Mouse (Mus musculus) gastrocnemius, adult 2 months (tissue): Measurements from ENCODE around the gene Bax. TPM values are rescaled to one million over a fixed set of nuclear protein-coding genes. Genes with fewer than 3 reads are reported as not detected.
A peak's percentile ranks its signal among the peaks of the same experiment; 100 is the strongest.

ENCODE experiments used
- DNase-seq: peaks from one replicate; pipeline ENCODE4 v3.0.0; 2022
- H3K27ac ChIP-seq: fragments of 200-600 bp; 2 replicates; pipeline ENCODE4 v1.8.1; 2022; ENCODE audit warnings: mild to moderate bottlenecking
- H3K4me3 ChIP-seq: fragments of 200-600 bp; 2 replicates; pipeline ENCODE4 v1.8.1; 2022; ENCODE audit warnings: mild to moderate bottlenecking, moderate library complexity
- CTCF ChIP-seq: fragments of 200-600 bp; IDR thresholded peaks from 2 replicates; pipeline ENCODE4 v1.8.1; 2022; ENCODE audit warnings: antibody characterized with exemption, mild to moderate bottlenecking, moderate library complexity
- intact Hi-C: fragments of 180-260 bp; cut with DNase I; formaldehyde crosslinking; loops from one replicate; pipeline ENCODE4 v1.15.1; 2025
- long read RNA-seq, 2 experiments: library from polyadenylated mRNA; stranded (forward); transcript quantifications; one replicate each; pipeline ENCODE4 v2.0.0; 2021
- total RNA-seq, 2 experiments: library from RNA; stranded (reverse); gene quantifications; 2 replicates each; pipeline ENCODE4 v1.2.3; 2021

The Bax gene
- total RNA-seq, result 10 to 100 TPM; 17.6 to 18.4 TPM
- long read RNA-seq, experiment 1, transcript Bax-201 (6 exons, 867 nt), result major isoform, 14 of 18 reads
- long read RNA-seq, experiment 1, partial matches to known transcripts, result 1 of 18 reads
- long read RNA-seq, experiment 1, other reads (novel, unspliced or antisense), result 0 of 18 reads
- long read RNA-seq, experiment 2, transcript Bax-201 (6 exons, 867 nt), result major isoform, 9 of 12 reads
- long read RNA-seq, experiment 2, partial matches to known transcripts, result 0 of 12 reads
- long read RNA-seq, experiment 2, other reads (novel, unspliced or antisense), result 1 of 12 reads

DNA sequence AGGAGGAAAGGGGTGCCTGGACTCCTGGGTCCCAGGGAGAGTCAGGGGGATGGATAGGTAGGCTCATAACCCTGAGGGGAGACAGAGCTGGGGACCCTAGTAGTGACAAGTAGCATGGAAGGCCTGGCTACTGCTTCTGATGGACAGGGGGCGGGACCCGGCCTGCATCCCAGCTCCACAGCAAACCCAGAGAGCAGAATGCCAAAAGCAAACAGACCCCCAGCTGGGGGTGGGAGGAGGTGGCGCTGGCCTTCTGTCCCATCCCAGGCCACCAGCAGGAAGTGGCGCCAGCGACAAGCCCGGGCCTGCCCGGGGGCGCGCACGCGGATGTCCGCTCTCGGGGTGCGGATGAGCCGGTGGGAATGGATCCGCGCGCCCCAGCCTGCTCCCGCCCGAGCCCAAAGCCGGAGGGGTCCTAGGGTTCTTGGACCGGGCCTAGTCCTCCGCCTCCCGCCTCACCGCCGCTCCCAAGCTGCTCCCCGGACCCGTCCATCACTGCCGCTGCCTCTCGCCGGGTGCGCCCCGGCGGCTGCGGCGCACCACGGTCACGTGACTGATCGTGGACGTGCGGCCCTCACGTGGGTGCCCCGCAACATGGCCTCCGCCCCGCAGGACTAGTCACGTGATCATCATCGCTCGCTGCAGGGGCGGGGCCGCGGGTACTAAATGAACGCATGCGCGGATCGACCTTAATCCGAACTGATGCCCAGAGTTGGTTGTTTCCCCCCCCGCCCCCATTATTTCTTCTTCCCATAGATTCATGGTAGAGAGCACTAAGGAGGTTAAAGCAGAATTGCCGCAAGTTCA is at the start of gene Bax:
Bax (minus strand) TSS at position 616 of the 807 bp plus-strand sequence.
- TF ChIP-seq CTCF, result no peak; the same call in 1 of the 2 replicates
- peak; percentile 97 for DNase-seq
- Histone ChIP-seq H3K4me3 (peak within 1 kb of the TSS; percentile 90), H3K27ac (peak within 1 kb of the TSS; percentile 93)
- intact Hi-C loops, result loop anchor here (5.0 kb wide), 1 partner anchor 236 kb away; no protein-coding TSS in a partner anchor

DNA sequence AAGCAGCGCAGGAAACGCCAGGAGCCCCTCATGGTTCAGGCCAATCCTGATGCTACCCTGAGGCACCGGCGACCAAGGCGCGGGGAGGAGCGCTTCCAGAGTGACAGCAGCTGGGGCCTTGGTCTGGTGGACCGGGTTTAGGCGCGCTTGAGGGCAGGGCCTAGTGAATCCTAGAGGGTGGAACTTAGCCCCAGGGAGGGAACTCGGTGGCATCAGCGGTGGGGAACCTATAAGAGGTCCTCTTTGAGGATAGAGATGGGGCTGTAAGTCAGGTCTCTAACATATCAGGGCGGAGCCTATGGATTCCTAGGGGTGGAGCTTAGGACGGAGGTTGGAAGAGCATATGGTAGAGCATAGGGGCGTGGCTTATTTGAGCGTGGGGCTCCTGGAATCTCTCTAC is 48.7 kb upstream of the Bax start:
- Histone ChIP-seq H3K4me3 (no peak overlapping the region), H3K27ac (no peak overlapping the region)
- no peak for DNase-seq
- TF ChIP-seq CTCF, result no peak
- intact Hi-C loops, result no loop called here

DNA sequence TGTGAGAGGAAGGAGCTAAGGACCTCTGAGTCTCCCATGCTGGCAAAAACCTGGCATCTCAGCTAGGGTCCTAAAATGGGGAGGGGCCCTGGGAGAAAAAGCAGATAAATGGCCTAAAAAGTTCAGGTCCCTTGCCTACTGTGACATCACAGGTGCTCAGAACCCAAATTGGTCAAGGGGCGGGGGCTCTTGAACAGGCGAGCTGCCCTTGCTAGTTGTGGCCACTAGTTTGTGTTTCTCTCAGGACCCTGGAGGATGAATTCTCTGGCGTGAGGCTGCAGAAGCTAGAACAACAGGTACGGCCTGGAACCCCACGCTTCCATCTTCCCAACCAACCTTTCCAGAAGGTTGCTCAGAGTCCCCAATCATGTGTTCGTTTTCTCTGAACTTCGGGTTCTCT is 47.7 kb upstream of the Bax start:
- intact Hi-C loops, result no loop called here
- DNase-seq, result no peak
- TF ChIP-seq CTCF, result no peak
- no peak overlapping the region for H3K27ac ChIP-seq
- no peak overlapping the region for H3K4me3 ChIP-seq

DNA sequence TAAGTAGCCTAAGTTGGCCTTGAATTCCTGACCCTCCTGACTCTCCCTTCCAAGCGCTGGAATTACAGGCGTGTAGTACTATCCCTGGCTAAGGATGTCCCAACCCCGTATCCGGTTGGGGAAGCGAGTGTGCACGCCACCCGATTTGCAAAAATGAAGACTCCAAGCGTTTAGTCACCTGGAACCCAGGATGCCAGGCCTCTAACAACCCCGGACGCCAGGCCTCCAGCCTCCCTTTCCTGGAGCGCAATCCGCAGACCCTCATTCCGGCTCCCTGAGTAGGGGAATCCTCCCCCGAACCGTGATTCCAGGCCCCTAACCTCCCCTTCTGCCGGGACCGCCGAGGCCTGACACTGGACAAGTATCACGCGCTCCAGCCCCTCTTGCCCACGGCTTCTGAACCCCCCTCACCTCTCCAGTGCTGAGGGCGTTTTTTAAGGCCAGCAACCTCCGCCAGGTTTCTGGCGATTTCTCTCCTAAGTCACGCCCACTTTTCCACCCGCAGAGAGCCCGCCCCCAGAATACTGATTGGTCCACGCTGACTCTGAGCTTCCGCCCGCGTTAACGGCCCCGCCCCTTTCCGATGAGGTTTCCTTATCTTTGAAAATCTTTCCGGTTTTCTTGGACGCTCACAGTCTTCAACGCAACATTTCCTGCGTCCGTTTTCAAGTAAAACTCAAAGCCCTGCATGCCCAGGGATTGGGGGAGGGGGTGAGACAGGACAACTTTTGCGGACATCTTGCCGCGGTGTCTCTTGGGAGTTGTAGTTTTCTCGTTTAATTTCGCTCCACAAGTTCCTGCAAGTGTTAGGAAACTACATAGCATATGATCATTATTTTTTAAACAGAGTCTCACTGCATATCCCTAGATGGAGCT is 43.5 kb upstream of the Bax start, which contains the start of gene Nucb1:
Nucb1 (minus strand) TSS at position 495 of the 876 bp plus-strand sequence.
- H3K27ac ChIP-seq, result peak within 1 kb of the TSS; percentile 96
- peak within 1 kb of the TSS; percentile 84 for H3K4me3 ChIP-seq
- intact Hi-C loops, result no loop called here
- TF ChIP-seq CTCF, result no peak
- DNase-seq, result peak; percentile 93

DNA sequence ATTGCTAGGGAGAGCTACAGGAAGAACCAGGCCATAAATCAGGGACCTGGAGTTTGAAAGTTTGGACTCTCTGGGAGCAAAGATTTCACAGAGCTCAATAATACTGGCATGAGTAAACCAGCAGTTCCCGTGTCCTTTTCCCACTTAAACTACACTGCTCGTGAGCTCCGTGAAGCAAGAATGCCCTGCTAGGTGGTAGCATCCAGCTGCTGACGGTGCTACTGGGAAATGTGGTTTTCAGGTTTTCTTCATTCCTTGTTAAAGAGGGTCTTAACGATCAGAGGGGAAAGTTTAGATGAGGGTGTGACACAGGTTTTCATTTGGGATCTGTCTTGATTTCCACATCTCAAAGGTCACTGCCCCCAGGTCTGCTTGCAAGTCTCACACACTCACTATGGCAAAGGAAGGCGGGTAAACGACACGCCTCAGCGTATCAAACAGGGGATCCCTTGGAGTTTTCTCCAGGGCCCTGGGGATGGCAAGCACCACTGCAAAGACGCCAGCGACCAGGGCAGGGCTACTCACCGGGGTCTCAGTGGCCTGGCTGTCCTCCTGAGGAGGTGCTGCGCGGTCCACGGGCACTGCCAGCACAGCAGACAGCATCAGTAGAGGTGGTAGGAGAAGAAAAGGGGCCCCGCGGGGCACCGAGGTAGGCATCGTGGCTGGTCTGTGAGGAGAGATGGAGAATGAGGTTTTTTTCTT is 42.6 kb upstream of the Bax start:
- no peak for TF ChIP-seq CTCF
- no peak for DNase-seq
- intact Hi-C loops, result no loop called here

DNA sequence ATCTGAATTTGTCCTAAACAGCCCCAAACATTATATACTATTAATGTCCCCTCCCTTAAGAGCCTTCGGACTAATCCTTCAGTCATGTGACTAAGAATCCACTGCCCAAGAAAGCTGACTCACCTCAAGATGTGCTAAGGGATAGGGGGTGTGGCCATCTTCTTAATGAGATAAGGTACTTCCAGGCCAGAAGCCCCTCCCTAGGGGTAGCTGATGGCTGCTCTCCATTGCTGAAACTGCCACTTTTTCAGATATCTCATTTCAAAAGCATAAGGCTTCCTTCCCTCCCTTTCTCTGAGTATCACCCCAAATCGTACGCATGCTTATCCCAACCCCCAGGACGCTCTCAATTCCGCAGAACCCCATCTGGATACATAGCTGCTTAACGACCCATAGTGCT is 41.9 kb upstream of the Bax start:
- intact Hi-C loops, result no loop called here
- no peak for DNase-seq
- peak overlapping the region; percentile 84 for H3K4me3 ChIP-seq
- peak overlapping the region; percentile 96; the same call in 1 of the 2 replicates for H3K27ac ChIP-seq
- no peak for TF ChIP-seq CTCF

More for the DNA sequence above, 42.6 kb upstream of the Bax start:
- peak overlapping the region; percentile 96 for H3K27ac ChIP-seq
- H3K4me3 ChIP-seq, result peak overlapping the region; percentile 84

DNA sequence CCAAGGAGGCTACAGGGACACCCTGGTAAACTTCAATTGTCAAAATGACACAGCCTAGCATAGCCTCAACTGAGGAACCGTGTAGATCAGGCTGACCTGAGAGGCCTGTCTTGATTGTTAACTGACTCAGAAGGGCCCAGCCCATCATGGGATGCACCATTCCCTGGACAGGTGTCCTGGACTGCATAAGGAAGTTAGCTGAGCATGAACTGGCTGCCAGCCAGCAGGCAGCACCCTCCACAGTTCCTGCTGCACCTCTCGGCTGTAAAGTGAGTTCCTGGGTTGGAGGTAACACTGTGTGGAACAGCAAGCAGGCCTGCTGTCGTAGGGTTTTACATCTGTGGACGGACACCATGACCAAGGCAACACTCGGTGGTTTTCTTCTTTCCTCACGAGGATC is 40.9 kb upstream of the Bax start:
- H3K27ac ChIP-seq, result no peak overlapping the region
- no peak for TF ChIP-seq CTCF
- no peak overlapping the region for H3K4me3 ChIP-seq
- intact Hi-C loops, result loop anchor here (1.0 kb wide), 1 partner anchor 29 kb away; no protein-coding TSS in a partner anchor
- no peak for DNase-seq

DNA sequence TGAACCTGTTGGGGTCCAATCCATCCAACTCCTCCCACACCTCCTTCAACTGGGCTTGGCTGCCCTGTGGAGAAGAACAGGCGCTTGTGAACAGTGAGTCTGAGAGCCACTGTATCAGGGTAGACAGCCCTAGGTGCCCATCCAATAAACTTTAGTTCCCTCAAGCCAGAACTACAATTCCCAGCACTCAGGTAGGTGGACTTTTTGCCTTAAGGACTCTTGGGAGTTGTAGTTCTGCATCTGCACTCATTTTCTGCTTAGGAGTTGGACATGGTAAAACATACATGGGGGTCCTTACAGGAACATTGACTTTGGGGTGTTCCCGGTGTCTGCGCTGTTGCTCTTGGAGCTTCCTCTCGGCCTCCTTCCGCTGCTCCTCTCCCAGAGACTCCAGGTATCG is 31.7 kb upstream of the Bax start:
- Histone ChIP-seq H3K27ac (no peak overlapping the region), H3K4me3 (no peak overlapping the region)
- no peak for DNase-seq
- intact Hi-C loops, result no loop called here
- no peak for TF ChIP-seq CTCF

DNA sequence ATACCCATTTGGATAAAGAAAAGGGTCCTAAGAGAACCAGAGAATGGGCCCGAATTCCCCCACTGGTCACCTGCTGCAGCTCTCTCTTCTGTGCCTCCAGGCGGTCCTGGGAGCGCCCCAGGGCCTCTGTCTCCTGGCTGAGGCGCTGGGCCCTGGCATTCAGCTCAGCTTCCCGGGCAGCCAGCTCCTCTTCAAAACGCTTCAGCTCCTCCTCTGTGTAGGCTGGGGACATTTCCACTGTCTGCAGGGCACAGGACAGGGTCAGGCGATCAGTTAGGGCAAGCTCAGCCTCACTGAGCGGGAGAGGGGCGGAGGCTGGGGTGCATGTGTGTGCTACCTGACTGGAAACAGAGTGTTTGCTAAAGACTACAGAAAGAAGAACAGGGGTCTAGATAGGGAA is 27.9 kb upstream of the Bax start:
- intact Hi-C loops, result no loop called here
- no peak overlapping the region for H3K4me3 ChIP-seq
- TF ChIP-seq CTCF, result no peak
- DNase-seq, result peak; percentile 45
- H3K27ac ChIP-seq, result peak overlapping the region; percentile 94

DNA sequence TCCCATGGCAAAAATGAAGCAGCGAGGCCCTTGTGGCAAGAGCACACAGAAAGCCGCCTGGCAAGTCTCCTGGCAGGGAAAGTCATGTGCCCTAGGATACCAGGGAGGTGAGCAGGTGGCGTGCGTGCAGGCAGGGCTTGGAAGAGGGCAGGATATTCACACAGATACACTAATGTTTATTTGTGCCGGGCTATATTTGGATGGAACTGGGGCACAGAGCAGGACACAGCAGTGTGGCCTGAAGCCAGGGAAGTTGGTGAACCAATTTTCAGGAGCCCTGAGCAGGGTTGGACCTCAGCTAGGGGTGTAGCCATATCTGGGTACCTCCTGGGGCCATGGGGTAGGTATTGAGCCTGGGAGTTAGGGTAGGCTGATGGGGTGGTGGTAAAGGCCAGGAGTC is 26.3 kb upstream of the Bax start:
- H3K27ac ChIP-seq, result peak overlapping the region; percentile 94
- peak; percentile 84 for DNase-seq
- TF ChIP-seq CTCF, result no peak
- H3K4me3 ChIP-seq, result no peak overlapping the region
- intact Hi-C loops, result no loop called here

DNA sequence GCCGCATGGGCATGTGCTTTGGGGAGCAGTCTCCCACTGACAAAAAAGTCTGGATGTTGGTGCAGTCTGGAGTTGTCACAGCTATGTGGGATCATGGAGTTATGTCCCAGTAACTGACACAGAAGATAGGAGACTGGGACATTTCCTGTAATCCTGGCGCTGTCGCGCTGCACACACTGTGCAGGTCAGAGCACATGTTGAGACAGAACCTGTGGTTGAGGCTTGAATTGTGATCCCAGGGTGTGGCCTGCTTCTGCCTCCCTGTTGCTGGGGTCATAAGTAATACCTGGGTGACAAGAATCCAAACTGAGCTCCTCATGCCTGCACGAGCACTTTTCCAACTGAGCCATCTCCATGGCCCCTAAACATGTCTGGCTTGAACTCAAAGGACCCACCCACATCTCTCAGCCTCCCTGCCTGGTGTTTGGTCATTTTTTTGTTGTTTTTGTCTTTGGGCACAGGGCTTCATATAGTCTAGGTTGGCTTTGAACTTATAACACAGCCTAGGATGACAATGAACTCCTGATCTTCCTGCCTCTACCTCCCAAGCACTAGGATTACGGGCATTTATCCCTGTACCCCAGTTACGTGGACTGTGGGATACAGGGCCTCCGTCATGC is 25.6 kb upstream of the Bax start:
- Histone ChIP-seq H3K27ac (peak overlapping the region; percentile 94), H3K4me3 (no peak overlapping the region)
- intact Hi-C loops, result no loop called here
- no peak for TF ChIP-seq CTCF
- DNase-seq, result no peak
